Mouse (Mus musculus) ES-E14 (cell line): ENCODE results near the gene Pigl.

Experiments used
- CHD2 ChIP-seq: IDR thresholded peaks from 2 replicates; pipeline ENCODE4 v1.6.1; 2014; ENCODE audit warnings: mild to moderate bottlenecking, low read depth, low read length, inconsistent platforms
- ZC3H11A ChIP-seq: IDR thresholded peaks from 2 replicates; pipeline ENCODE4 v1.6.1; 2012; ENCODE audit warnings: low read depth, mild to moderate bottlenecking, inconsistent platforms, low read length, borderline replicate concordance
- ZNF384 ChIP-seq: IDR thresholded peaks from 2 replicates; pipeline ENCODE4 v1.6.1; 2012; ENCODE audit warnings: low read depth, low read length, inconsistent platforms

- TF ChIP-seq CHD2 (peak; percentile 65; the same call in 1 of the 2 replicates), ZNF384 (no peak), ZC3H11A (no peak)
Measured at GRCm38 (mm10) chr11:62494754-62495275, 36.6 kb downstream of the Pigl start.
